Mouse (Mus musculus): ENCODE measurements at regions not wholly inside any gene's neighbourhood (a gene's known extent, or its start where the extent isn't known, plus 50 kb on each side); places are given as distances from the start of the nearest gene placed in this dataset.

GRCm38 (mm10) chr8:116315410-116315809, 189.4 kb upstream of the Dynlrb2 start:
- TF ChIP-seq CTCF (IDR thresholded peaks at IDR 0.05; ENCODE audit: low read depth, low read length) (no peak), POLR2A (IDR thresholded peaks at IDR 0.05; ENCODE audit: extremely low read depth, insufficient read depth, low read length) (no peak)

All from liver, adult 2 months (tissue).